Mouse (Mus musculus) cerebellum, adult 2 months (tissue): ENCODE measurements around the gene Med13. TPM values are rescaled to one million over a fixed set of nuclear protein-coding genes. Genes with fewer than 3 reads are reported as not detected.

ENCODE experiments used
- DNase-seq, 2 experiments: peaks; one replicate each; pipeline ENCODE4 v3.0.0; 2021
- H3K27ac ChIP-seq: fragments of 200-500 bp; 2 replicates; pipeline ENCODE4 v1.5.1; 2012; ENCODE audit warnings: low read length, control low read depth, inconsistent platforms; ENCODE audit not compliant: insufficient read depth
- H3K27me3 ChIP-seq: fragments of 200-500 bp; 2 replicates; pipeline ENCODE4 v1.6.1; 2012; ENCODE audit warnings: inconsistent platforms, mild to moderate bottlenecking, low read length, moderate library complexity; ENCODE audit not compliant: control insufficient read depth, insufficient read depth
- H3K4me1 ChIP-seq: fragments of 200-500 bp; 2 replicates; pipeline ENCODE4 v1.6.1; 2011; ENCODE audit warnings: low read length; ENCODE audit not compliant: control insufficient read depth, insufficient read depth
- H3K4me3 ChIP-seq: fragments of 200-500 bp; replicated peaks from 2 replicates; pipeline ENCODE3; 2011; ENCODE audit warnings: mild to moderate bottlenecking, low read depth, low read length, control low read depth; ENCODE audit not compliant: insufficient read depth
- CTCF ChIP-seq: fragments of 200-500 bp; IDR thresholded peaks from 2 replicates; pipeline ENCODE4 v1.5.1; 2011; ENCODE audit warnings: low read depth, mild to moderate bottlenecking, control low read depth, low read length, moderate library complexity, borderline replicate concordance; ENCODE audit not compliant: insufficient read depth
- POLR2A ChIP-seq: fragments of 200-500 bp; IDR thresholded peaks from 2 replicates; pipeline ENCODE4 v1.6.1; 2011; ENCODE audit warnings: low read length, control low read depth, borderline replicate concordance; ENCODE audit not compliant: insufficient read depth
- WGBS: fragments of 180-500 bp; shearing (Covaris S2); methylation state at CpG from one replicate; pipeline ENCODE4 v1.1.7; 2018; 5-methylcytosine and 5-hydroxymethylcytosine counted together
- polyA plus RNA-seq: library from polyadenylated mRNA; depleted of rRNA; stranded (reverse); fragments of >200 nt; gene quantifications from 2 replicates; pipeline ENCODE4 v1.2.3, GENCODE M21; 2012

Gene Med13
- polyA plus RNA-seq, 1 experiment, result 21.4 TPM

- no peak overlapping the region for H3K4me3 ChIP-seq
- H3K27ac ChIP-seq, result no peak overlapping the region
- no peaks in the 10 kb centered on the region for H3K4me1 ChIP-seq
- no peaks in the 10 kb centered on the region for H3K27me3 ChIP-seq
- DNase-seq, result no peak
- TF ChIP-seq CTCF (no peak), POLR2A (no peak)
- 89% methylated on average over 4 of the region's 4 CpGs for WGBS
Observed at GRCm38 (mm10) chr11:86376707-86377106, 19.3 kb upstream of the Med13 start.

GRCm38 (mm10) chr11:86375086-86375485 lies 17.7 kb upstream of the Med13 start:
- TF ChIP-seq CTCF (no peak), POLR2A (no peak)
- WGBS, result 89% methylated on average over 6 of the region's 6 CpGs
- DNase-seq, result no peak

GRCm38 (mm10) chr11:86371266-86371665 lies 13.9 kb upstream of the Med13 start:
- Histone ChIP-seq H3K27ac (no peak overlapping the region), H3K4me3 (no peak overlapping the region), H3K27me3 (no peaks in the 10 kb centered on the region), H3K4me1 (no peaks in the 10 kb centered on the region)
- TF ChIP-seq CTCF, result no peak
- no peak for TF ChIP-seq POLR2A
- no peak for DNase-seq
- 81% methylated on average over 7 of the region's 7 CpGs for WGBS

More at GRCm38 (mm10) chr11:86375086-86375485, 17.7 kb upstream of the Med13 start:
- no peak overlapping the region for H3K27ac ChIP-seq
- H3K4me3 ChIP-seq, result no peak overlapping the region
- H3K4me1 ChIP-seq, result no peaks in the 10 kb centered on the region
- H3K27me3 ChIP-seq, result no peaks in the 10 kb centered on the region

- H3K27me3 ChIP-seq, result no peaks in the 10 kb centered on the region
- H3K4me1 ChIP-seq, result no peaks in the 10 kb centered on the region
- 83% methylated on average over 5 of the region's 5 CpGs for WGBS
- TF ChIP-seq CTCF, result no peak
- H3K4me3 ChIP-seq, result no peak overlapping the region
- DNase-seq, result no peak
- H3K27ac ChIP-seq, result no peak overlapping the region
Observed at GRCm38 (mm10) chr11:86369860-86370259, 12.5 kb upstream of the Med13 start.

- DNase-seq, result no peak
- H3K4me3 ChIP-seq, result no peak overlapping the region
- no peak overlapping the region for H3K27ac ChIP-seq
- WGBS, result 86% methylated on average over 5 of the region's 5 CpGs
- TF ChIP-seq CTCF (no peak), POLR2A (no peak)
- H3K27me3 ChIP-seq, result no peaks in the 10 kb centered on the region
- H3K4me1 ChIP-seq, result no peaks in the 10 kb centered on the region
Observed at GRCm38 (mm10) chr11:86369003-86369402, 11.6 kb upstream of the Med13 start.

GRCm38 (mm10) chr11:86364709-86365452 lies 7.5 kb upstream of the Med13 start:
- H3K27ac ChIP-seq, result no peak overlapping the region
- WGBS, result 75% methylated on average over 5 of the region's 5 CpGs
- no peak overlapping the region for H3K4me3 ChIP-seq
- no peak for DNase-seq
- no peaks in the 10 kb centered on the region for H3K27me3 ChIP-seq
- no peak for TF ChIP-seq CTCF
- TF ChIP-seq POLR2A, result no peak
- H3K4me1 ChIP-seq, result no peaks in the 10 kb centered on the region

GRCm38 (mm10) chr11:86357984-86358528 lies 654 bp upstream of the Med13 start:
- no peaks in the 10 kb centered on the region for H3K27me3 ChIP-seq
- DNase-seq, result peak; percentile 99
- WGBS, result under 1% methylated on average over 45 of the region's 45 CpGs

More at GRCm38 (mm10) chr11:86357984-86358528, 654 bp upstream of the Med13 start:
- Histone ChIP-seq H3K27ac (peak overlapping the region; percentile 81), H3K4me1 (peaks cover 7% of the 10 kb centered on the region; the same call in 1 of the 2 replicates), H3K4me3 (peak overlapping the region; percentile 82)
- TF ChIP-seq CTCF (peak; percentile 80), POLR2A (peak; percentile 82; the same call in 1 of the 2 replicates)
